Mouse (Mus musculus) mouse embryonic stem cell (cell line): Measurements from ENCODE around the gene Scamp2.

Experiments
- in situ Hi-C, 2 experiments: fragments of 300-500 bp; cut with MboI; formaldehyde crosslinking; loops; 1 replicate in 1 of 2; 3 replicates in 1 of 2; pipeline ENCODE4 v1.14.3; 2019 to 2020; ENCODE audit warnings: low sequenced_read_pairs in 2 of 2, low pct_unique_long_range_greater_than_20kb in 1 of 2, mixed read lengths in 1 of 2; ENCODE audit not compliant: unreplicated experiment in 1 of 2

The Scamp2 gene

DNA sequence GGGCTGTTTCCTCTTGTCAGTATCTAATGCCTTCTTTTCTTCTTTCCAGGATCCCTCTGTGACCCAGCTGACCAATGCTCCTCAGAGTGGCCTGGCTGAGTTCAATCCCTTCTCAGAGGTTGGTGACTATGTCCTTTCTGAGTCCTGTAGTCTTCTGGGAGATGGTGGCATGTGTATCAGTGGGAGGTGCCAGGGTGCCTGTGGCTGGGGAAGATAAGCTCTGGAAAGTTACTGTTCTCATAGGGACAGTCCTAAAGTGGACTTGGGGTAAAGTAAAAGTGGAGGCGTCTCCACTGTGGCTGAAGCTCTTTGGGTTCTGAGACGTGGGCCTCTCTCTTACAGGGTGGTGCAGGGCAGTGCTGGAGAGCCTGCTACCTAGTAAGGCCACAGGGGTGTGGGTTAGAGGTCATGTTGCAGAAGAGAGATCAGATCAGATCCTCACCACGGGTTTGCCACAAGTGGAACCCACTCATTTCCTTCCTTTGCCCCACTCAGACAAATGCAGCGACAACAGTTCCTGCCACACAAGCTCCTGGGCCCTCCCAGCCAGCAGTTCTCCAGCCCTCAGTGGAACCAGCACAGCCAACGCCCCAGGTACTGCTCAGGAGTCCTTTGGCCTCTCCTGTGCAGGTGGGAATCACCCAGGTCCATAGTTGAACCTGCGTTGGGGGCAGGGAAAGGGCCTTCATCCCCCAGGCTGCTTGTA is 16.6 kb downstream of the Scamp2 start:
- in situ Hi-C loops = no loop called here

DNA sequence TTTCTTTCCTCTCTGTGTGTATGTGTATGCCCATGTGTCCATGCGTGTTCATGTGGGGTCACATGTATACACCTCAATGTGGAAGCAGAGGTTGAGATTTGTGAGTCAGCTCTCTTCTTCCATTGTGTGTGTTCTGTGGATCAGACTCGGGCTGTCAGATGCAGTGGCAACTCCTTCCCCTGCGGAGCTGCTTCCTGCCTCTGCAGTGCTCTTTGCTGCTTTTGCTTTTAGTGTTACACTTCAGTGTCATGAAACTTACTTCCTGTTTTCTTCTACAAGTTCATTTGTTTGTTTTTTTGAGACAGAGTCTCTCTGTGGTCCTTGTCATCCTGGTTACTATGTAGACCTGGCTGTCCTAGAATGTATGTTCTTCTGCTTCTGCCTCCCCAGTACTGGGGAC is 24.2 kb downstream of the Scamp2 start:
- in situ Hi-C loops = no loop called here

DNA sequence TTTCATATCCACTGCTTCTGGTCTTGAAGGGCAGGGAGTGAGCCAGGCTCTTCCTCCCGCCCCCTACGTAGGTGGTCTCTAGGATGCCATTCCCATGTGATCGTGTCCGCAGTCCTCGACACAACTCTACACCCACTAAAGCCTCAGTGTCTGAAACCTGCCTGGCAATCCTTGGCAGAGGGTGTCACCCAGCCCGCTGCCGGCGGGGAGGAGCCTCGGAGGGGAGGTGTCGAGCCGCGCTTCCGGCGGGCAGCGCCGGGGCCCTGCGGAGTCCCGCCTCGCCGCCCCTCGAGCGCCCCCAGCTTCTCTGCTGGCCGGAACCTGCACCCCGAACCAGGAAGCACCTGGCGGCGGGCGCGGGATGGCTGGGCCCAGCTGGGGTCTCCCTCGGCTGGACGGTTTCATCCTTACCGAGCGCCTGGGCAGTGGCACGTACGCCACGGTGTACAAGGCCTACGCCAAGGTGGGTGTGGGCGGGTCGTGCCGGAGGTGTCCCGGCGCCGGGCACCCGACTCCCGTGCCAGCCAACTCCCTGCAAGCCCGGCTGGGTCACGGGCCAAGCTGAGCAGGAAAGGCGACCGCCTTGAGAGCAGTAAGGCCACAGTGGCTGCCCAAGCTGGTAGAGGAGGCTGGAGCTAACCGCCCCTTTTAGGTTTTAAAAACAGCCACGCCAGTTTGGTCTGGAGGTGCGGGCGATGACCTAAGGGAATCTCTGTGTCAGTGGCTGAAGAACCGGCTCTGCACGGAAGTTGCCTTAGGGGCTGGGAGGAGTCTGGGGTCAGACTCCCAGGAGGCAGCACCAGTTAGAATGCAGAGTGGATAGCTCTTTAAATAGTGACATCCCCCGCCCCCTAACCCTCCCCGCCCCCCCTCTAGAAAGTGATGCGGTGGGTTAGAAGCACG is 28.7 kb downstream of the Scamp2 start, which contains the start of gene Ulk3:
Ulk3 (plus strand) TSS at position 229 of the 903 bp plus-strand sequence.
- in situ Hi-C loops = no loop called here

DNA sequence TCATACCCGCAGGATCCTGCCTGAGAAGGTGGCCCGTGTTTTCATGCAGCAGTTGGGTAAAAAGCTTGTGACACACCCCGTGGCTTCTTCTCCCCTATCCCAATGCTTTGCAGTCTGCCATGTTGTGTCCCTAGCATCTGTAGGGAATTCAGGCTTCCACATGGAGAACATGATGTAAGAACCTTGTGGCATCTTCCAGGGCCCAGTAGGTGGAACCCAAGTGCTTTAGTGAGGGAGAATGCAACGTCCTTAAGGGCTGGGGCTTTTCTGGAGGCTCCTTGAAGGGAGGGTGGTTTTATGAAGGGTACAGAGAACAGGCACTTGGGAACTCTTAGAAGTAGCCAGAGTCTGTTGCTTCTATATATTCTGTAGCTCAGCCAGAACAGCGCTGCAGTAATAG is 30.0 kb downstream of the Scamp2 start:
- in situ Hi-C loops = no loop called here

DNA sequence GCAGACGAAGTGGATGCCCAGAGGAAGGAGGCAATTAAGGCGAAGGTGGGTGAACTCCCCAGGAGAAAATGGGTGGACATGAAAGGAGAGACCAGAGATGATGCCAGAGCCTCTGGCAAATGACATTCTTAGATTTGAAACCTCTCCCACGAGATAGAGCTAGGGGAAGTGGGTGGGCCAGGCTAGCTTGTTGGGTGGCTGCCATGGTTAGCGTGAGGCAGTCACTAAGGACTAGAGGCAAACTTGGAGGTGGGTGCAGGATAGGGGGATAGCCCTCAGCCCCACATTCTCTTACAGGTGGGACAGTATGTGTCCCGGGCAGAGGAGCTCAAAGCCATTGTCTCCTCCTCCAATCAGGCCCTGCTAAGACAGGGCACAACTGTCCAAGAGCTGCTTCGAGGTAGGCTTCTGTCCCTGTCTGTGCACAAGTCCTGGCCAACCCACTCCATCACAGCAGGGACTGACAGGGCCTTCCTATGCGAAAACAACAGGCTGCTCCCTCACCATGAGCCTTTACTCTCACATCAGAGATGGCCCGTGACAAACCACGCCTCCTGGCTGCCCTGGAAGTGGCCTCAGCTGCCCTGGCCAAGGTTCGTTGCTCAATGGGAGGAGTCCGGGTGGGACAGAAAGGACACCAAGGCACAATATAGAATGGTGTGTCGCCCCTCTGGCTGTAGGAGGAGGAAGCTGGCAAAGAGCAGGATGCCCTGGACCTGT is 32.9 kb downstream of the Scamp2 start:
- in situ Hi-C loops = no loop called here

DNA sequence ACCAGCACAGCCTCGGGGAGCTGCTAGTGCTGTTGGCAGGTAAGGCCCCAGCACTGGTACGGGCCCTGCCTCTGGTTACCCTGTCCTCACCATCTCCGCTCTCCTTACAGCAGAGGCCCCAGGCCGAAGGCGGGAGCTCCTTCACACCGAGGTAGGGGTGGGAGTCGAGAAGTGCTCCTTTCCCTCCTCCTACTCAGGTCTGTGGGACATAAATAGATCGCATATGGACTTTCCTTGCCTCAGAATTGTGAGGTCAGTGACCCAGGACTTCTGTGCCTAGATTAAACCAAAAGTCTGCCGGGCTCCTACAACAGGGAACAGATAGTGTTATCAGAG is 33.4 kb downstream of the Scamp2 start:
- in situ Hi-C loops = no loop called here

GRCm38 (mm10) chr9:57597265-57597664 is 36.5 kb downstream of the Scamp2 start:
- in situ Hi-C loops = no loop called here

DNA sequence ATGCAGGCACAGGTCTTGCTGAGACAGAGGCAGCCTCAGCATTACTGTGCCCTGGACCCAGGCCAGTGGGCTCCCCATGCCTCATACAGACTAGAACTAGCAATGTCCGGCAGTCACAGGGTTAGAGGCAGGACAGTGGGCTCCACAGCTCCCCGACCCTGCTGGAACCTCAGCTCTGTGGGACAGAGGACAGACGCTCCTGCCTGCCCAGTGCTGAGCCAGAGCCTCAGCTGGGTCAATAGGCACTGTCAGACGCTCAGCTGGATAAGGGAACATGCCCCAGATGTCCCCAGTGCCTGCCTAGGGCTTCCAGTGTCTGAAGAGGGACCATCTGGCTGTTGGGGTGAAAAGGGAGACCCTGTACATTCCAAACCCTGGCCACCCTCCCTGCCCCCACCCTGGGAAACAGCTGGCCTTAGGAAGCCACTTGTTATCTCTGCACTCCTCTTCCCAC is 37.2 kb downstream of the Scamp2 start:
- in situ Hi-C loops = no loop called here

- in situ Hi-C loops = no loop called here
These were observed 38.3 kb downstream of the Scamp2 start for GRCm38 (mm10) chr9:57598851-57599563.

DNA sequence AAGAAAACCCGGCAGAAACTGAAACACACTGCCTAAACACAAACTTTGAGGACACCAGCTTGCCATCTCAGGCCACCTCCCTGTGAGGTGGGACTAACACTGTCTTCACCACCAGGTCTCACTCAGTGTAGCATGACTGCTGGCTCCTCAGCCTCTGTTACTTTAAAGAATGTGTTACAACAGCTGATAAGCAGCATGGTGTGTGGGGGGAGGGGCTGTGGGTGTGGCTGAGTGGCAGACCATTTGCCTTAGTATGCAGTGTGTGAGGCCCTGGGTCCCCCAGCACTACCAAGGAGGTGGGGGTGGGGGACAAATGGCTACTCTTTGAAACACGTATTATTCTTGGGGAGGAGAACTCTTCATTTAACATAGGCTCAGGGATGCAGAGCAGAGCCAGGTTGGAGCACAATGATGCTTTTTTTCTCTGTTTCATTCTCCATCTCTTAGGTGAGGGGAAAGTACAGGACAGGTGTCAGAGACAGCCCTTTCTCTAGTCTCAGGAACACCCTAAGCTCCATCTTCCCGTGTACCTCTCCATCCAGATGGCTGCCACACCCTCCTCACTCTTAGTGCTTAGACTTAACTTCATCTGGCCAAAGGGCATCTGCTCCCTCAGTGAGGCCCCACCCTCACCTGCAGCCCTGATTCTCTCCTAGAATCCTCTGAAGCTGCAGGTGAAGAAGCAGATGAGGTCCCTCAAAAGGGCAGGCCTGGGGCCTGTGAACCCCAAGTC is 40.0 kb downstream of the Scamp2 start:
- in situ Hi-C loops = no loop called here

DNA sequence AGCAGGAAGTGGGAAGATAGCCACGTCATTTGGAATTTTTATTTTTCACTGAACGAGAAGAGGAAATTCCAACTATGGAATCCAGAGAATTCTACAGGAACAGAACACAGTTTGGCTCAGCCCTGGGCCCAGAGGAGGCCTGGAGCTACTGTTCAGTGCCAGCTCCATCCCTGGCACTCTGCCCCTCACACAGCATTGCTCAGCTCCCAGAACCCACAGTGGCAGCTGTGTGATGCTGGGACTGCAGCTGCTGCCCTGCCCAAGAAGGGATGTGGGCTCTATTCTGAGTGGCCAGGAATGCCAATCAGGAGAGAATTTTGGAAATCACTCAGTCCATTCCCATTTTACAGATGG is 40.6 kb downstream of the Scamp2 start:
- in situ Hi-C loops = no loop called here

DNA sequence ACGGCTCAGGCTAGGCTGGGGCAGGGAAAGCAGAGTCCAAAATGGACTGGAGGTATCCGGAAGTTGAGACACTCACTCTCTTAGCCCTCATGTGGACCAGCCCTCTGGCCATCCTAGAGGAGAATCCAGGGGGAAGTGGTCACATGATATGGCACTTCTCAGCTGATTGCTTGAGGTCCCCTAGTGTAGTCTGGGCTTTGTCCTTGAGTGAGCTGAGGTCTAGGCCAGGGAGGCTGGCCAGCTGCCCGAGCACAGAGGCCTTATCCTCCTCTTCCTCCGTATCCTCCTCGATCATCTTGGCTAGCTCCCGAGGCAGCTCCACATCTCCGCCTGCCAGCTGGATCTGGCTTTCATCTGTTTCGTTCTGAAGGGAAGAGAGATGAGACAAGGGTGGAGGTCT is 41.4 kb downstream of the Scamp2 start:
- in situ Hi-C loops = no loop called here

DNA sequence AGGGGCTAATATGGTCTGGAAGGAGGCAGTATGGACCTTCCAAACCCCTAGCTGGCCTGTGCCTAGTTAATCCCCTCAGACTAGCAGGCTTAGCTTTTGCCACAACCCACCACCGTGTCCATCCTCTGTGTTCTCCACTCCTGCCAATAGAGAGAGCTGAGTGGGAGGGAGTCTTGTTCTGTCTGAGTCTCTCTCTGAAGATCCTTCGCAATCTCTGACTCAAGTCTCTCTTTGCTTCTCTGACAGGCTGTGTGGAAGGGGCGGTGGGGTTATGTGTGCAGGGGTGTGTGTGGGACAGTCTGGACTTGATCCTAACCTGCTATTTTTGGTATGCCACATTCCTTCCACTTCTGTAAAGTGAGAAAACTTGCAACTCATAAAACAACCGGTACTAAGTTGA is 44.1 kb downstream of the Scamp2 start:
- in situ Hi-C loops = no loop called here

GRCm38 (mm10) chr9:57605503-57605902 is 44.8 kb downstream of the Scamp2 start:
- in situ Hi-C loops = no loop called here

GRCm38 (mm10) chr9:57606139-57606851 is 45.6 kb downstream of the Scamp2 start, which contains the start of gene Cplx3:
TSS of gene Cplx3 (minus strand) at chr9:57606281.
- in situ Hi-C loops = no loop called here

DNA sequence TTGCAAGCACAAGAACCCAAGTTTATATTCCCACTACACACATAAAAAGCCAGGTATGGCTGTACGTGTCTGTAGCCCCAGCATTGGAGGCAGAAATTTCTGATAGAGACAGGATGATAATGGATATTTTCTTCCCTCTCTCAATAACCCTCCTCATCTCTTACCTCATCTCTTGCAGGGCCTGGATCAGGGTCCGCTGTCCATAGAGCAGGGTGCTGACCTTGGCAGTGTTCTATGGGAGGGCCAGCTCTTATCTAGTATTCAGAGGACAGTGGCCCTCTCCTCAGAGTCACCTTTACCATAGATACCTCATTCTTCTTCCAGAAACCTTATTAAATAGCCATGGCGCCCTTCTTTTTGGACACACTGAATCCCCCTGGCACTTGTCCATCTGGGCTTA is 49.1 kb downstream of the Scamp2 start:
- in situ Hi-C loops = no loop called here

DNA sequence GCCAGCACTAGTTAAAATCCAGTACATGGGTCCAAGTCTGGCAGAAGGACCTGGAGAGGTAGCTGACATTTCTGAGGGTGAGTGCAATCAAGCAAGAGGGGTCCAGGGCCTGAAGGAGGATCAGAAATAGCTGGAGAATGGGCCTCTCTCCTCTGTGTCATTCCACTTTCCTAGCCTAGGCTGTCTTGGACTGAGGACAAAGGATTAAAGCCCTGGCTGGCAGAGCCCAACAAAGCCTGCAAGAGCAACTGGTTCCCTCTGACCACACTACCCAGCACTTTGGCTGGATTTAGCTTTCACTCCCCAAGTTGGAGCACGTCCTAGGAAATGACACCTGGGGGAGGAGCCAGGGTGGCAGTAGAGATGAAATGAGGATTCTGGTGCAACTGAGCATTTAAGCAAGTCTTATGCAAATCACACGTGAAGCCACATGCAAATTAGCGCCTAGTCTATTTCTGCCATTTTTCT is 49.6 kb downstream of the Scamp2 start:
- in situ Hi-C loops = no loop called here
